Mouse (Mus musculus): ENCODE results near the gene Rtn4r. TPM values are rescaled to one million over a fixed set of nuclear protein-coding genes. Genes with fewer than 3 reads are reported as not detected.

Rtn4r gene
- polyA plus RNA-seq, 1 experiment from 2014 or later = 3.6 TPM

Small RNA genes lying within 50 kb of the gene (microRNA-seq; reads per million reads assigned to microRNA genes)
- not detected for gene Mir6366

Other genes starting within 250 kb of the Rtn4r start
- gene Gm20518, start 236.0 kb upstream of the Rtn4r start, polyA plus RNA-seq (2014; fragmentation: Nextera tagmentation; extraction: Ambion mirVana) = 0.23 and 0.31 TPM in 2 replicates
- not detected in 2 replicates for gene Tssk1, start 233.4 kb upstream of the Rtn4r start, polyA plus RNA-seq (2014; fragmentation: Nextera tagmentation; extraction: Ambion mirVana)
- 73.0 and 91.7 TPM in 2 replicates for gene Dgcr2, start 229.1 kb upstream of the Rtn4r start, polyA plus RNA-seq (2014; fragmentation: Nextera tagmentation; extraction: Ambion mirVana)
- gene Tssk2, start 229.0 kb upstream of the Rtn4r start, polyA plus RNA-seq (2014; fragmentation: Nextera tagmentation; extraction: Ambion mirVana) = not detected in 2 replicates
- 28.5 and 38.5 TPM in 2 replicates for gene Ess2, start 216.3 kb upstream of the Rtn4r start, polyA plus RNA-seq (2014; fragmentation: Nextera tagmentation; extraction: Ambion mirVana)
- not detected in 2 replicates for gene Gsc2, start 212.6 kb upstream of the Rtn4r start, polyA plus RNA-seq (2014; fragmentation: Nextera tagmentation; extraction: Ambion mirVana)
- gene Slc25a1, start 199.4 kb upstream of the Rtn4r start, polyA plus RNA-seq (2014; fragmentation: Nextera tagmentation; extraction: Ambion mirVana) = 62.6 and 78.3 TPM in 2 replicates
- gene Vpreb2, start 147.2 kb upstream of the Rtn4r start, polyA plus RNA-seq (2014; fragmentation: Nextera tagmentation; extraction: Ambion mirVana) = not detected in 2 replicates
- gene Dgcr6, start 74.8 kb upstream of the Rtn4r start, polyA plus RNA-seq (2014; fragmentation: Nextera tagmentation; extraction: Ambion mirVana) = 99.0 and 101 TPM in 2 replicates
- gene Prodh, start 37.4 kb upstream of the Rtn4r start, polyA plus RNA-seq (2014; fragmentation: Nextera tagmentation; extraction: Ambion mirVana) = 21.5 and 21.6 TPM in 2 replicates
- gene Ccdc188, start 90.2 kb downstream of the Rtn4r start, polyA plus RNA-seq (2014; fragmentation: Nextera tagmentation; extraction: Ambion mirVana) = not detected in 2 replicates
- 14.4 and 17.2 TPM in 2 replicates for gene Zdhhc8, start 107.5 kb downstream of the Rtn4r start, polyA plus RNA-seq (2014; fragmentation: Nextera tagmentation; extraction: Ambion mirVana)
- 78.3 and 83.4 TPM in 2 replicates for gene Trmt2a, start 121.0 kb downstream of the Rtn4r start, polyA plus RNA-seq (2014; fragmentation: Nextera tagmentation; extraction: Ambion mirVana)
- 846 and 1,191 TPM in 2 replicates for gene Ranbp1, start 121.1 kb downstream of the Rtn4r start, polyA plus RNA-seq (2014; fragmentation: Nextera tagmentation; extraction: Ambion mirVana)
- gene Gm49776, start 130.7 kb downstream of the Rtn4r start, polyA plus RNA-seq (2014; fragmentation: Nextera tagmentation; extraction: Ambion mirVana) = 1.2 and 1.9 TPM in 2 replicates
- gene Dgcr8, start 161.6 kb downstream of the Rtn4r start, polyA plus RNA-seq (2014; fragmentation: Nextera tagmentation; extraction: Ambion mirVana) = 29.9 and 41.4 TPM in 2 replicates
- 19.8 and 20.0 TPM in 2 replicates for gene Tango2, start 220.5 kb downstream of the Rtn4r start, polyA plus RNA-seq (2014; fragmentation: Nextera tagmentation; extraction: Ambion mirVana)
- 16.3 and 27.0 TPM in 2 replicates for gene Arvcf, start 220.5 kb downstream of the Rtn4r start, polyA plus RNA-seq (2014; fragmentation: Nextera tagmentation; extraction: Ambion mirVana)